Mouse (Mus musculus): ENCODE data around the gene Tpgs1. TPM values are rescaled to one million over a fixed set of nuclear protein-coding genes. Genes with fewer than 3 reads are reported as not detected.
A peak's percentile ranks its signal among the peaks of the same experiment; 100 is the strongest.

Tpgs1 gene
- polyA plus RNA-seq, 2 experiments = 44.6 to 66.0 TPM

- H3K4me1 ChIP-seq (ENCODE audit: control insufficient read depth, insufficient read depth, low read length) = peaks cover 11% of the 10 kb centered on the region
- no peaks in the 10 kb centered on the region for H3K9me3 ChIP-seq (ENCODE audit: control insufficient read depth, low read length)
- H3K4me3 ChIP-seq (replicated peaks; ENCODE audit: low read length) = no peak overlapping the region
- H3K27me3 ChIP-seq (ENCODE audit: control insufficient read depth, insufficient read depth, low read length) = no peaks in the 10 kb centered on the region
- H3K36me3 ChIP-seq (ENCODE audit: control insufficient read depth, insufficient read depth, low read length) = peaks cover 51% of the 10 kb centered on the region
- ATAC-seq (ENCODE audit: low FRiP score, low read depth) = no peak
- TF ChIP-seq POLR2A (IDR thresholded peaks at IDR 0.05; ENCODE audit: borderline replicate concordance, extremely low read depth, insufficient read depth, insufficient read length) = no peak
- H3K27ac ChIP-seq (replicated peaks; ENCODE audit: low read depth, low read length) = no peak overlapping the region
- WGBS = 92% methylated on average over 21 of the region's 21 CpGs
- DNase-seq (ENCODE audit: low spot score) = no peak
- no peak overlapping the region for H3K9ac ChIP-seq (ENCODE audit: low read depth, low read length, severe bottlenecking)
- no peak overlapping the region for H3K4me2 ChIP-seq (replicated peaks; ENCODE audit: low read depth, low read length, severe bottlenecking)
These were observed 39.5 kb downstream of the Tpgs1 start for GRCm38 (mm10) chr10:79708668-79709067.

- TF ChIP-seq POLR2A (IDR thresholded peaks at IDR 0.05; ENCODE audit: borderline replicate concordance, extremely low read depth, insufficient read depth, insufficient read length) = no peak
- Histone ChIP-seq H3K9ac (ENCODE audit: low read depth, low read length, severe bottlenecking) (no peak overlapping the region), H3K36me3 (ENCODE audit: control insufficient read depth, insufficient read depth, low read length) (peaks cover 51% of the 10 kb centered on the region), H3K4me3 (replicated peaks; ENCODE audit: low read length) (no peak overlapping the region), H3K4me2 (replicated peaks; ENCODE audit: low read depth, low read length, severe bottlenecking) (no peak overlapping the region), H3K4me1 (ENCODE audit: control insufficient read depth, insufficient read depth, low read length) (peaks cover 11% of the 10 kb centered on the region), H3K27me3 (ENCODE audit: control insufficient read depth, insufficient read depth, low read length) (no peaks in the 10 kb centered on the region), H3K27ac (replicated peaks; ENCODE audit: low read depth, low read length) (no peak overlapping the region), H3K9me3 (ENCODE audit: control insufficient read depth, low read length) (no peaks in the 10 kb centered on the region)
- 86% methylated on average over 7 of the region's 7 CpGs for WGBS
- ATAC-seq (ENCODE audit: low FRiP score, low read depth) (no peak), DNase-seq (ENCODE audit: low spot score) (no peak)
These were observed 40.1 kb downstream of the Tpgs1 start for GRCm38 (mm10) chr10:79709307-79709706.

GRCm38 (mm10) chr10:79712029-79712428 lies 42.9 kb downstream of the Tpgs1 start:
- Histone ChIP-seq H3K4me2 (replicated peaks; ENCODE audit: low read depth, low read length, severe bottlenecking) (no peak overlapping the region), H3K27me3 (ENCODE audit: control insufficient read depth, insufficient read depth, low read length) (peaks cover 25% of the 10 kb centered on the region), H3K4me1 (ENCODE audit: control insufficient read depth, insufficient read depth, low read length) (peaks cover 1% of the 10 kb centered on the region; the same call in 1 of the 2 replicates), H3K9ac (ENCODE audit: low read depth, low read length, severe bottlenecking) (no peak overlapping the region), H3K4me3 (replicated peaks; ENCODE audit: low read length) (no peak overlapping the region), H3K27ac (replicated peaks; ENCODE audit: low read depth, low read length) (no peak overlapping the region), H3K9me3 (ENCODE audit: control insufficient read depth, low read length) (no peaks in the 10 kb centered on the region), H3K36me3 (ENCODE audit: control insufficient read depth, insufficient read depth, low read length) (peaks cover 48% of the 10 kb centered on the region)
- ATAC-seq (ENCODE audit: low FRiP score, low read depth) (no peak), DNase-seq (ENCODE audit: low spot score) (no peak)
- no peak for TF ChIP-seq POLR2A (IDR thresholded peaks at IDR 0.05; ENCODE audit: borderline replicate concordance, extremely low read depth, insufficient read depth, insufficient read length)
- WGBS = 85% methylated on average over 1 of the region's 1 CpGs

DNA sequence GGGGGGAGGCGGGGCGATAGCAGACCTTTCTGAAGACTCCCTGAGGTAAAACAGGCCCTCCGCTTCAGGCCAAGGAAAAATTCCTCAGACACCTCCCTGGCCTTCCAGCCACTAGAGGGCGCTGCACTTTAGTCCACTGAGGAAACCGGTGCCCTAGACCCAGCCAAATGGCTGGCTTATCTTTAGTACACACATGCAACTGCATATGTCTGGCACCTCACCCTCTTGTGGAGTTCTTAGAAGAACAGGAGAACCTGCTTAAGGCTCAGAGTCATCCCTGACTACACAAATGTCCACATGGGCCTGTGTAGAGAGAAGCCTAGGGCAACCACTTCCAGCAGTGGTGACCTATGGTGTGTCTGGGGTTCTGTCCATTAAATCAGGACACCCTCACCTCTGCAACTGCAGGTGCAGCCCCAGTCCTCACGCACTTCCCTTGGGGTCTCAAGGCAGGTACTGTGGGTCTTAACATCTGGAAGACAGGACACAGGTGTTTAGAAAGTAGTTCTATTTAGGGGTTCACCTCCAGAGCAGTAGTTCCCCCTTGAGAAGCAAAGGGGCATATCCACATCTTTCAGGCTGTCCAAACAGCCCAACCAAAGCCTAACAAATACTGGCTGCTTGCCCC lies 43.4 kb downstream of the Tpgs1 start:
- no peak for TF ChIP-seq POLR2A (IDR thresholded peaks at IDR 0.05; ENCODE audit: borderline replicate concordance, extremely low read depth, insufficient read depth, insufficient read length)

DNA sequence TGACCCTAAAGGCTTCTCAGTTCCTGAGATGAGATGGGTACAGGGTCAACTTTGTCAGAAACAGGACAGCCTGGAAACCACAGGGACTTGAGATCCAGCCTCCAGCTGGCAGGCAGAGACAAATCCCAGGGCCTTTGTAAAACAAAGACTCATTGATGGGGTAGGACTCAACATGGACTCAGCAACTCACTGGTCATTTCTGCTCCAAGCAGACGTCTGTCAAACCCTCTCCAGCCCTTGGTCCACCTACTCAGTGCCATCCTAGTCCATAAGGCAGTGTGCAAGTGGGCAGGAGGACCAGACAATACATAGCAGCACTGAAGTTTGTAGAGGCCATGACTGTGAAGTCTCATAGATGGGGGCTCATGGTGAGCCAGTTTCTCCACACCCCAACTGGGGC lies 44.0 kb downstream of the Tpgs1 start:
- no peak for TF ChIP-seq POLR2A (IDR thresholded peaks at IDR 0.05; ENCODE audit: borderline replicate concordance, extremely low read depth, insufficient read depth, insufficient read length)
- H3K4me3 ChIP-seq (replicated peaks; ENCODE audit: low read length) = no peak overlapping the region
- 33% methylated on average over 1 of the region's 1 CpGs for WGBS
- ATAC-seq (ENCODE audit: low FRiP score, low read depth) (no peak), DNase-seq (ENCODE audit: low spot score) (no peak)
- H3K27me3 ChIP-seq (ENCODE audit: control insufficient read depth, insufficient read depth, low read length) = peaks cover 36% of the 10 kb centered on the region
- H3K9me3 ChIP-seq (ENCODE audit: control insufficient read depth, low read length) = no peaks in the 10 kb centered on the region
- H3K9ac ChIP-seq (ENCODE audit: low read depth, low read length, severe bottlenecking) = no peak overlapping the region
- H3K36me3 ChIP-seq (ENCODE audit: control insufficient read depth, insufficient read depth, low read length) = peaks cover 39% of the 10 kb centered on the region
- H3K4me2 ChIP-seq (replicated peaks; ENCODE audit: low read depth, low read length, severe bottlenecking) = no peak overlapping the region
- peaks cover 9% of the 10 kb centered on the region; the same call in 1 of the 2 replicates for H3K4me1 ChIP-seq (ENCODE audit: control insufficient read depth, insufficient read depth, low read length)
- no peak overlapping the region for H3K27ac ChIP-seq (replicated peaks; ENCODE audit: low read depth, low read length)

More for the DNA sequence above, 43.4 kb downstream of the Tpgs1 start:
- Histone ChIP-seq H3K27ac (replicated peaks; ENCODE audit: low read depth, low read length) (no peak overlapping the region), H3K9me3 (ENCODE audit: control insufficient read depth, low read length) (no peaks in the 10 kb centered on the region), H3K4me1 (ENCODE audit: control insufficient read depth, insufficient read depth, low read length) (peaks cover 6% of the 10 kb centered on the region; the same call in 1 of the 2 replicates), H3K9ac (ENCODE audit: low read depth, low read length, severe bottlenecking) (no peak overlapping the region), H3K36me3 (ENCODE audit: control insufficient read depth, insufficient read depth, low read length) (peaks cover 45% of the 10 kb centered on the region), H3K27me3 (ENCODE audit: control insufficient read depth, insufficient read depth, low read length) (peaks cover 31% of the 10 kb centered on the region), H3K4me2 (replicated peaks; ENCODE audit: low read depth, low read length, severe bottlenecking) (no peak overlapping the region), H3K4me3 (replicated peaks; ENCODE audit: low read length) (no peak overlapping the region)
- ATAC-seq (ENCODE audit: low FRiP score, low read depth) (no peak), DNase-seq (ENCODE audit: low spot score) (peak; percentile 76)
- WGBS = 18% methylated on average over 3 of the region's 6 CpGs

Measured in limb, embryonic 14.5 days (tissue).